Mouse (Mus musculus): ENCODE measurements at regions not wholly inside any gene's neighbourhood (a gene's known extent, or its start where the extent isn't known, plus 50 kb on each side); places are given as distances from the start of the nearest gene placed in this dataset.

DNA sequence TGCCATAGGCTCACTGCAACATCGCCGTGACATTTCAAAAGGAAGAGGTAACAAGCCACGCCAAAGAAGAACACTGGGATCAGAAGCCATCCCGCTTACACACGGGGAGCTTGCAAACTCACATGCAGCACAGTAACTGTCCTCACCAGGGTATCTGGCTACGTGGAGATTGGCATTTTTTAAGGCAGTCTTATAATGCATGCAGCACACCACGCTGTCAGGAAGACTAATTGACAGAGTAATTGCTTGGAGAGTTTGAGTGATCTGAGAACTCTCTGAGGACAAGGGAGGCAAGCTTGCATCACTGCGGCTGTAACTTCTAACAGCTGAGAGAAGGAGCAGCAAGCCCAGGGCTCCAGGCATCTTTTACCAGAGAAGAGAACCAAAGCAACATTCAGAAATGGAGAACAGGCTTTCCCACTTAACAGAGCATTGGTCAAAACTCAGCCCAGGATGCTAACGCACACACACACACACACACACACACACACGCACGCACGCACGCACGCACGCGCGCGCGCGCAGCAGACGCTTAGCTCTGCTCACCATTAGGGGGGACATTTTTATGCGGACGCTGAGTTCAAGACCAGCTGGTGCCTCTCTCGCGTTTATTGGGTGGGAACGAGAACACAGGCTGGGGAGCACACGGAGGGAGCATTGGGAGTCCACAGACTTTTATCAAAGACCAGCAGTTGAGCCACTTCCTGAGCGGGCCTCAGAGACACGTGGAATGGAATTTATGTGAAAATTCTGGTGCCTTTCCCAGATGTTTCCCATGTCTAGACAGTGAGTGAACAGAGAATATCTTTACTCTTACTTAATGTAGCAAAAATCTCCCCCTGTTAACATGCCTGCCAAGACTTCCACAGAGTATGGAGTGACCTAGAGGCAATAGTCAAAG is 66.6 kb downstream of the 1700129C05Rik start:
- Histone ChIP-seq H3K4me1 (replicated peaks; ENCODE audit: control insufficient read depth, insufficient read depth, low read length) (no peaks in the 10 kb centered on the region), H3K27me3 (replicated peaks; ENCODE audit: control insufficient read depth, insufficient read depth, low read length) (no peaks in the 10 kb centered on the region; the same call in 1 of the 2 replicates), H3K9me3 (ENCODE audit: control insufficient read depth, low read length) (no peaks in the 10 kb centered on the region), H3K4me3 (ENCODE audit: low read depth, low read length) (no peak overlapping the region), H3K36me3 (ENCODE audit: control insufficient read depth, insufficient read depth, low read length) (no peaks in the 10 kb centered on the region), H3K27ac (ENCODE audit: low read depth, low read length) (no peak overlapping the region), H3K4me2 (peak overlapping the region; percentile 10; the same call in 1 of the 2 replicates), H3K9ac (ENCODE audit: low read depth, low read length) (no peak overlapping the region)
- ATAC-seq (replicated peaks; ENCODE audit: low FRiP score) (no peak), DNase-seq (ENCODE audit: low spot score) (no peak)
- 39% methylated on average over 29 of the region's 29 CpGs for WGBS

DNA sequence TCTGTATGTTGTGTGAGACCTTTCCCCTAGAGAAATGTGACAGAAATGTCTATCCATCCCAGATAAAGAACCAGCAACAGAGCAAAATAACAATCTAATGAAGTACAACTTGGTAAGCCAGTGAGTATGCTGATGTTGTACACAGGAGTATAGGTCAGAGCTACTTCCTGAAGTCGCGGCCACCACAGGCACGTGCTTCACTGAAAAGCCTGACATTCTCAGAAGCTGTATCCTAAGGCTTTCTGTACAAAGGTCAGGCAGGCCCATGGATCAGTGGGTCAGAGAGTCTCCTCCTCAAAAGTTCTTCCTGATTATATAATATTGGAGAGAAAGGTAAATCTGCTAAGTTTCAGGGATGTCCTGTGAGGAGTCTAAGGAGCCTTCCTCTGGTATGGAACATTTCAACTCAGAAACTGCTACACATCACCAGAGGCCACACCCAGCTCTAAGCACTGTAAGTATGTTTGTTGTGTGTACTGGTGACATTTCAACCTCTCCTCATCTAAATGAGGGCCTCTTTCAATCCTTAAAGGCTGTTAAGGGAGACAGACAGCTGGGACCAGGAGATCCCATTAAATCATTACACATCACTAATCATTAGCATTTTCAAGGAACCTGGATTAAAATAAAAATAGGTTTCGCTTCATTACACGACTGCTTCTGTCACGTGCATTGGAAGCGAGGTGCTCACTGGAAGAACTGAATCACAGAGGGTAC is 70.2 kb downstream of the 1700129C05Rik start:
- H3K4me3 ChIP-seq (ENCODE audit: low read depth, low read length): no peak overlapping the region
- WGBS: 83% methylated on average over 7 of the region's 7 CpGs
- no peak overlapping the region for H3K27ac ChIP-seq (ENCODE audit: low read depth, low read length)
- no peaks in the 10 kb centered on the region for H3K4me1 ChIP-seq (replicated peaks; ENCODE audit: control insufficient read depth, insufficient read depth, low read length)
- DNase-seq (ENCODE audit: low spot score) (no peak), ATAC-seq (replicated peaks; ENCODE audit: low FRiP score) (no peak)
- no peaks in the 10 kb centered on the region for H3K36me3 ChIP-seq (ENCODE audit: control insufficient read depth, insufficient read depth, low read length)
- no peak overlapping the region for H3K4me2 ChIP-seq
- H3K9ac ChIP-seq (ENCODE audit: low read depth, low read length): no peak overlapping the region
- H3K27me3 ChIP-seq (replicated peaks; ENCODE audit: control insufficient read depth, insufficient read depth, low read length): no peaks in the 10 kb centered on the region; the same call in 1 of the 2 replicates
- no peaks in the 10 kb centered on the region for H3K9me3 ChIP-seq (ENCODE audit: control insufficient read depth, low read length)

DNA sequence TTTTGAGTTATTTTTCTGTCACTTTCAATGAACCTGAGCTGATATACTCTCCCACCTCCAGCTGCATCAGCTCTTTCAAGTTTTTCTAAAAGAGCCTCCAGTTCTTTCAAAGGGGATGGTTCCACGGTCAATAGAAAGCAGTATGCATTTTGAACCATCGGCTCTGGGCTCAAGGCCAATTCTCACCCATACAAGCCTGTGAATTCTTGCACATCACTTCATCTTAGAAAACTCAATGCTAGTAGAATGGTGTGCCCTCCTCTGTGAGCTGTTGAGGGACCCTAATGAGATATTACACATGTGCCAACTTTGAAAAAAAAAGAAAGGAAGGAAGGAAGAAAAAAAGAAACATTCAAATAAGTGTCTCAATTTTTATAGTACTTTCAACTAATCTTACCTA is 72.6 kb downstream of the 1700129C05Rik start:
- ATAC-seq (replicated peaks; ENCODE audit: low FRiP score): no peak
- Histone ChIP-seq H3K27ac (ENCODE audit: low read depth, low read length) (no peak overlapping the region), H3K9ac (ENCODE audit: low read depth, low read length) (no peak overlapping the region), H3K27me3 (replicated peaks; ENCODE audit: control insufficient read depth, insufficient read depth, low read length) (no peaks in the 10 kb centered on the region), H3K36me3 (ENCODE audit: control insufficient read depth, insufficient read depth, low read length) (no peaks in the 10 kb centered on the region), H3K9me3 (ENCODE audit: control insufficient read depth, low read length) (no peaks in the 10 kb centered on the region), H3K4me1 (replicated peaks; ENCODE audit: control insufficient read depth, insufficient read depth, low read length) (no peaks in the 10 kb centered on the region), H3K4me3 (ENCODE audit: low read depth, low read length) (no peak overlapping the region), H3K4me2 (no peak overlapping the region)
- no peak for DNase-seq (ENCODE audit: low spot score)
- 77% methylated on average over 2 of the region's 2 CpGs for WGBS

DNA sequence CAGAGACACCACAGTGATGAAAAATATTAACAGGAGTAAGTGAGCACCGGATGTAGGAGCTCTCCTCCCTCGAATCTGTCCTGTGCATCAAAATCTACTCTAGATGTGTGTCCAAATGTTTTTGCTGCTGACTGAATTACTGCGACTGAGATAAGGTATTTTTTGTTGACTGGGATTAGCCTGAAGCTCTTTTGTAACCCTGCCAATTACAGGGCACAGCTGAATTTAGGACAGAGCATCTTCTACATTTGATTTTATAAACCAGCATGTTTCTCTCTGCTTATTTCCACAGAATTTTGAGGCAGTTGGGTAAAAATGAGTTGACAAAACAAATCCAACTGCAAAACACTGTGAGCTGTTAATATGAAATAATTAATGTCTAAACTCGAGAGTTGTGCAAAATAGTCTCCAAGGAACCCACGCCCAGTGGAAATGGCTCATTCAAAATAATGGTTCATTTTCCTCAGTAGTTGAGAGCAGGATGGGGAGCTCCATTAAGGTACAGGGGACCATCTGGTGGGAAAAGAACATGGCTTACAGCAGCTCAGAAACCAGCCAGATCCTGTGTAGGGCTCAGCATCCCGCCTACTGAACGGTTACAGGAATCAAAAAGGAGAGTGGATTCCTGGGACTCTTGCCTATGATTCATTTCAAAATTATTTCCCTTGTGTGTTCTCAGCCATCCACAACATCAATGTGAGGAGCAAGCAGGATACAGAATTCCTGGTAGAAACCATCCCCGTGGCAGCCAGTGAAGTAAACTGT is 76.1 kb downstream of the 1700129C05Rik start:
- H3K4me3 ChIP-seq (ENCODE audit: low read depth, low read length): no peak overlapping the region
- no peak overlapping the region for H3K27ac ChIP-seq (ENCODE audit: low read depth, low read length)
- no peak overlapping the region for H3K9ac ChIP-seq (ENCODE audit: low read depth, low read length)
- no peaks in the 10 kb centered on the region for H3K9me3 ChIP-seq (ENCODE audit: control insufficient read depth, low read length)
- no peaks in the 10 kb centered on the region for H3K36me3 ChIP-seq (ENCODE audit: control insufficient read depth, insufficient read depth, low read length)
- 76% methylated on average over 8 of the region's 8 CpGs for WGBS
- no peaks in the 10 kb centered on the region for H3K4me1 ChIP-seq (replicated peaks; ENCODE audit: control insufficient read depth, insufficient read depth, low read length)
- H3K27me3 ChIP-seq (replicated peaks; ENCODE audit: control insufficient read depth, insufficient read depth, low read length): no peaks in the 10 kb centered on the region
- ATAC-seq (replicated peaks; ENCODE audit: low FRiP score): no peak
- H3K4me2 ChIP-seq: no peak overlapping the region
- no peak for DNase-seq (ENCODE audit: low spot score)

DNA sequence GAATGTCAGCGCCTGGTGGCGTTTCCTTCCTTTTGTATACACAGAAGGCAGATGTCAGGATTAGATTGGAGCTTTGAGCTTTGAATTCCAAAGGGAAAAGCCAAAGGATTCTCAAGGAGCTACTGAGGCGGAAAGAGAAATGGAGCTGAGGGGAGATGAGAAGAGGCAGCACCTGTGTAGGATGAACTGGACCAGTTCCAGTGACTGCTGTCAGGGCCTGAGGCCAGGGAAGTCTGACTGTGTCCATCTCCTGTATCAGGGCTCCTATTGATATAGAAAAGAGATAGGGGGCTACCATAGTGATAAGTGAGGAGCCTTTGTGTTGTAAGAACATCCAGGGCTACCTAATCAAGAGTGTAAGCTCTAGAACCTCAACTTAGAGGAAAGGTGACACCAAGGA is 79.5 kb downstream of the 1700129C05Rik start:
- Histone ChIP-seq H3K4me2 (no peak overlapping the region), H3K27me3 (replicated peaks; ENCODE audit: control insufficient read depth, insufficient read depth, low read length) (no peaks in the 10 kb centered on the region), H3K27ac (ENCODE audit: low read depth, low read length) (no peak overlapping the region), H3K4me3 (ENCODE audit: low read depth, low read length) (no peak overlapping the region), H3K9me3 (ENCODE audit: control insufficient read depth, low read length) (no peaks in the 10 kb centered on the region), H3K9ac (ENCODE audit: low read depth, low read length) (no peak overlapping the region), H3K36me3 (ENCODE audit: control insufficient read depth, insufficient read depth, low read length) (no peaks in the 10 kb centered on the region), H3K4me1 (replicated peaks; ENCODE audit: control insufficient read depth, insufficient read depth, low read length) (no peaks in the 10 kb centered on the region)
- ATAC-seq (replicated peaks; ENCODE audit: low FRiP score) (no peak), DNase-seq (ENCODE audit: low spot score) (no peak)
- 82% methylated on average over 3 of the region's 3 CpGs for WGBS

DNA sequence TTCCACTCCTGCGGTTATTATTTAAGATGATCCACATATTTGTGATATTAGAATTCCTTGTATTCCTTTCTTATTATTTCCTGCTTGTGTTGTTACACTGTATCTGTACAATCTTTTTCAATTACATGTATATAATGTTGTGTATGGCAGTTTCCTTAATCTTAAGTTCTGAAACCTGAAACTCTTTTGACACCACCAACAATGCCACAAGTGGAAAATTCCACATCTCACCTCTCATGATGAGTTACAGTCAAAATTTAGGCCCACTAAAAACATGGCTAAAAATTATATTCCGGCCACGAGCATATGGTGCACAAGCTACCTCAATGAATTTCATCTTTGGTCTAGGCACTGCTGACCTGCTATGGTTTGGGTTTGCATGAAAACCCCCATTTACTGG is 85.9 kb downstream of the 1700129C05Rik start:
- Histone ChIP-seq H3K4me1 (replicated peaks; ENCODE audit: control insufficient read depth, insufficient read depth, low read length) (no peaks in the 10 kb centered on the region), H3K9ac (ENCODE audit: low read depth, low read length) (no peak overlapping the region), H3K27me3 (replicated peaks; ENCODE audit: control insufficient read depth, insufficient read depth, low read length) (no peaks in the 10 kb centered on the region), H3K27ac (ENCODE audit: low read depth, low read length) (no peak overlapping the region), H3K4me3 (ENCODE audit: low read depth, low read length) (no peak overlapping the region), H3K4me2 (no peak overlapping the region), H3K36me3 (ENCODE audit: control insufficient read depth, insufficient read depth, low read length) (no peaks in the 10 kb centered on the region), H3K9me3 (ENCODE audit: control insufficient read depth, low read length) (no peaks in the 10 kb centered on the region)
- 95% methylated on average over 3 of the region's 3 CpGs for WGBS
- ATAC-seq (replicated peaks; ENCODE audit: low FRiP score) (no peak), DNase-seq (ENCODE audit: low spot score) (no peak)

DNA sequence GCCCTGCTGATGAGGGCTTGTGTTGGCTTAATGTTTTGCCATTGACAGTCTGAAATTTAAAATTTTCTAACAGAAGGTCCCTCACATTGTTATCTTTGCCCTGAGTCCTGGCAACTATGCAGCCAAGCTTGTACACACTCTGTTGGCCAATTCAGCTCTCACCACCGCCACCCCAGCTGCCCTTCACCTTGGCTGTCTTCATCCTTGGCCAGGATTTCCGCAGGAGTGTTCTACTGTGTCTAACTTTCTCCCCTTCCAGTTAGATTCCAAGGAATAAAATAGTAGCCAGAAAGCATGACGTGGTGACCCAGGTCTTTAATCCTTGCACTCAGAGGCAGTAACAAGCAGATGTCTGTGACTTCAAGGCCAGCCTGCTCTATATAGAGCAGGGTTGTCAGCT is 87.4 kb downstream of the 1700129C05Rik start:
- ATAC-seq (replicated peaks; ENCODE audit: low FRiP score) (no peak), DNase-seq (ENCODE audit: low spot score) (no peak)
- Histone ChIP-seq H3K9ac (ENCODE audit: low read depth, low read length) (no peak overlapping the region), H3K4me3 (ENCODE audit: low read depth, low read length) (no peak overlapping the region), H3K27ac (ENCODE audit: low read depth, low read length) (no peak overlapping the region), H3K27me3 (replicated peaks; ENCODE audit: control insufficient read depth, insufficient read depth, low read length) (no peaks in the 10 kb centered on the region), H3K4me1 (replicated peaks; ENCODE audit: control insufficient read depth, insufficient read depth, low read length) (no peaks in the 10 kb centered on the region), H3K36me3 (ENCODE audit: control insufficient read depth, insufficient read depth, low read length) (no peaks in the 10 kb centered on the region), H3K4me2 (no peak overlapping the region), H3K9me3 (ENCODE audit: control insufficient read depth, low read length) (no peaks in the 10 kb centered on the region)
- 82% methylated on average over 3 of the region's 3 CpGs for WGBS

DNA sequence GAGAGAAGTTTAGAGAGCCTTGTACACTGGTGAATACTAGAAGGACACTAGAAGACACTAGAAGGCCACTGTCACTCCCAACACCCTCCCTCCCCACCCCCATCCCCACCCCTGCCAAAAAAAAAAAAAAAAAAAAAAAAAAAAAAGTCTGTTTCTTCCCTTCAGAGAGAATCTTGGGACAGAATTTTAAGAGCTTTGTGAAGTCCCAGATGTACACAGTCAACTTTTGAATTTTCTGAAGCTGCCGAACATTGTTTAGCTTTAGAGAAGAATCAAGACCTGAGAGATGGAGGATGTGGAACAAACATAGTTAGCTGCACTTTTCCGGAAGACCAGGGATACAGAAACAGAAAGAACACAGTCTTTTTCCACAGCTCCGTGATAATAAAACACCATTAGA is 90.3 kb downstream of the 1700129C05Rik start:
- Histone ChIP-seq H3K9me3 (ENCODE audit: control insufficient read depth, low read length) (no peaks in the 10 kb centered on the region), H3K27me3 (replicated peaks; ENCODE audit: control insufficient read depth, insufficient read depth, low read length) (no peaks in the 10 kb centered on the region), H3K4me2 (no peak overlapping the region), H3K27ac (ENCODE audit: low read depth, low read length) (no peak overlapping the region), H3K9ac (ENCODE audit: low read depth, low read length) (no peak overlapping the region), H3K4me1 (replicated peaks; ENCODE audit: control insufficient read depth, insufficient read depth, low read length) (no peaks in the 10 kb centered on the region), H3K36me3 (ENCODE audit: control insufficient read depth, insufficient read depth, low read length) (no peaks in the 10 kb centered on the region), H3K4me3 (ENCODE audit: low read depth, low read length) (no peak overlapping the region)
- no peak for ATAC-seq (replicated peaks; ENCODE audit: low FRiP score)
- DNase-seq (ENCODE audit: low spot score): no peak
- 79% methylated on average over 3 of the region's 3 CpGs for WGBS
